Mouse (Mus musculus) forebrain, postnatal 0 days (tissue): ENCODE data around the gene BC049352. TPM values are rescaled to one million over a fixed set of nuclear protein-coding genes. Genes with fewer than 3 reads are reported as not detected.

Experiments used
- ATAC-seq: fragments of 200-750 bp; cut with Nextera tagmentation; 2 replicates; pipeline ENCODE4 v1.8.0; 2017; ENCODE audit warnings: mild to moderate bottlenecking, moderate library complexity
- DNase-seq: peaks from one replicate; pipeline ENCODE4 v3.0.0-alpha.2; 2015
- H3K27ac ChIP-seq: fragments of 300-500 bp; sonication (generic); 2 replicates; pipeline ENCODE4 v1.5.1; 2014; ENCODE audit warnings: low read depth, mild to moderate bottlenecking, antibody characterized with exemption, low read length, moderate library complexity, mixed read lengths
- H3K27me3 ChIP-seq: fragments of 300-500 bp; sonication (generic); 2 replicates; pipeline ENCODE4 v1.6.1; 2014; ENCODE audit warnings: mild to moderate bottlenecking, low read length, mixed read lengths; ENCODE audit not compliant: insufficient read depth
- H3K36me3 ChIP-seq: fragments of 300-500 bp; sonication (generic); 2 replicates; pipeline ENCODE4 v1.6.1; 2014; ENCODE audit warnings: mild to moderate bottlenecking, moderate library complexity; ENCODE audit not compliant: insufficient read depth
- H3K4me1 ChIP-seq: fragments of 300-500 bp; sonication (generic); 2 replicates; pipeline ENCODE4 v1.6.1; 2014; ENCODE audit warnings: antibody characterized with exemption; ENCODE audit not compliant: insufficient read depth
- H3K4me2 ChIP-seq: fragments of 300-500 bp; sonication (generic); 2 replicates; pipeline ENCODE4 v1.6.1; 2014; ENCODE audit warnings: low read depth, mild to moderate bottlenecking, moderate library complexity
- H3K4me3 ChIP-seq: fragments of 300-500 bp; sonication (generic); 2 replicates; pipeline ENCODE4 v1.5.1; 2014; ENCODE audit warnings: low read depth, low read length, mixed read lengths
- H3K9ac ChIP-seq: fragments of 300-500 bp; sonication (generic); 2 replicates; pipeline ENCODE4 v1.6.1; 2014; ENCODE audit warnings: mild to moderate bottlenecking
- H3K9me3 ChIP-seq: fragments of 300-500 bp; sonication (generic); 2 replicates; pipeline ENCODE4 v1.6.1; 2016; ENCODE audit warnings: low read length
- CTCF ChIP-seq: sonication (generic); IDR thresholded peaks from 2 replicates; pipeline ENCODE4 v1.5.1; 2016; ENCODE audit warnings: antibody characterized with exemption, control low read depth, low read depth
- whole genome bisulfite sequencing: fragments of 180-500 bp; shearing (Covaris S2); extraction: QIAGEN DNeasy Blood & Tissue Kit; methylation state at CpG from one replicate; pipeline ENCODE4 v1.1.7; 2014; 5-methylcytosine and 5-hydroxymethylcytosine counted together
- polyA plus RNA-seq: library from polyadenylated mRNA; unstranded; fragments of >200 nt; fragmentation: Nextera tagmentation; extraction: Ambion mirVana; gene quantifications from 2 replicates; pipeline ENCODE4 v1.2.1, GENCODE M21; 2015
- total RNA-seq: library from RNA; depleted of rRNA; stranded (reverse); fragments of >200 nt; gene quantifications from 2 replicates; pipeline ENCODE4 v1.2.3, GENCODE M21; 2014

The BC049352 gene
- total and polyA plus RNA-seq, 2 experiments from 2014 or later = 0.28 to 0.38 TPM

- H3K27ac ChIP-seq = no peak overlapping the region
- no peak overlapping the region for H3K9ac ChIP-seq
- H3K36me3 ChIP-seq = no peaks in the 10 kb centered on the region
- DNase-seq (no peak), ATAC-seq (no peak)
- no peak overlapping the region for H3K4me2 ChIP-seq
- no peak for TF ChIP-seq CTCF
- no peaks in the 10 kb centered on the region for H3K4me1 ChIP-seq
- H3K27me3 ChIP-seq = peaks cover 12% of the 10 kb centered on the region; the same call in 1 of the 2 replicates
- 46% methylated on average over 5 of the region's 5 CpGs for WGBS
- H3K4me3 ChIP-seq = no peak overlapping the region
- no peaks in the 10 kb centered on the region for H3K9me3 ChIP-seq
Measured at GRCm38 (mm10) chr9:45272213-45272612, 90.4 kb downstream of the BC049352 start.

- no peak for DNase-seq
- TF ChIP-seq CTCF = no peak
- Histone ChIP-seq H3K36me3 (no peaks in the 10 kb centered on the region), H3K27ac (no peak overlapping the region), H3K9ac (no peak overlapping the region), H3K4me1 (no peaks in the 10 kb centered on the region), H3K27me3 (0 out of 2 replicates have a peak, but pooled peaks cover 3% of the 10 kb centered on the region), H3K4me3 (no peak overlapping the region), H3K9me3 (no peaks in the 10 kb centered on the region), H3K4me2 (no peak overlapping the region)
- 85% methylated on average over 4 of the region's 4 CpGs for WGBS
- no peak for ATAC-seq
Measured at GRCm38 (mm10) chr9:45274218-45274617, 92.4 kb downstream of the BC049352 start.

GRCm38 (mm10) chr9:45274635-45275034, 92.8 kb downstream of the BC049352 start:
- H3K36me3 ChIP-seq = no peaks in the 10 kb centered on the region
- H3K27me3 ChIP-seq = no peaks in the 10 kb centered on the region
- no peak for DNase-seq
- no peak overlapping the region for H3K4me2 ChIP-seq
- H3K4me3 ChIP-seq = no peak overlapping the region
- H3K4me1 ChIP-seq = no peaks in the 10 kb centered on the region
- no peak overlapping the region for H3K27ac ChIP-seq
- no peak for ATAC-seq
- no peak overlapping the region for H3K9ac ChIP-seq
- WGBS = 90% methylated on average over 2 of the region's 2 CpGs
- no peak for TF ChIP-seq CTCF
- no peaks in the 10 kb centered on the region for H3K9me3 ChIP-seq

- Histone ChIP-seq H3K4me3 (no peak overlapping the region), H3K9me3 (no peaks in the 10 kb centered on the region), H3K27ac (no peak overlapping the region), H3K9ac (no peak overlapping the region), H3K27me3 (no peaks in the 10 kb centered on the region), H3K4me2 (no peak overlapping the region), H3K36me3 (no peaks in the 10 kb centered on the region), H3K4me1 (no peaks in the 10 kb centered on the region)
- no peak for ATAC-seq
- 81% methylated on average over 3 of the region's 3 CpGs for WGBS
- no peak for TF ChIP-seq CTCF
- no peak for DNase-seq
Measured at GRCm38 (mm10) chr9:45280059-45280458, 98.3 kb downstream of the BC049352 start.

GRCm38 (mm10) chr9:45280891-45281290, 99.1 kb downstream of the BC049352 start:
- ATAC-seq (no peak), DNase-seq (no peak)
- Histone ChIP-seq H3K9ac (no peak overlapping the region), H3K4me3 (no peak overlapping the region), H3K4me2 (no peak overlapping the region), H3K36me3 (no peaks in the 10 kb centered on the region), H3K27ac (no peak overlapping the region), H3K27me3 (no peaks in the 10 kb centered on the region), H3K9me3 (no peaks in the 10 kb centered on the region), H3K4me1 (no peaks in the 10 kb centered on the region)
- WGBS = 79% methylated on average over 3 of the region's 3 CpGs
- TF ChIP-seq CTCF = no peak

GRCm38 (mm10) chr9:45282466-45282865, 100.7 kb downstream of the BC049352 start:
- no peak for DNase-seq
- 82% methylated on average over 5 of the region's 5 CpGs for WGBS
- ATAC-seq = no peak

GRCm38 (mm10) chr9:45291481-45292168, 109.8 kb downstream of the BC049352 start:
- no peak overlapping the region for H3K4me3 ChIP-seq
- no peaks in the 10 kb centered on the region for H3K27me3 ChIP-seq
- no peaks in the 10 kb centered on the region for H3K4me1 ChIP-seq
- ATAC-seq = no peak
- H3K9ac ChIP-seq = no peak overlapping the region
- no peak for DNase-seq
- H3K27ac ChIP-seq = no peak overlapping the region
- WGBS = 75% methylated on average over 11 of the region's 11 CpGs
- no peaks in the 10 kb centered on the region for H3K36me3 ChIP-seq
- no peak for TF ChIP-seq CTCF
- H3K9me3 ChIP-seq = no peaks in the 10 kb centered on the region
- no peak overlapping the region for H3K4me2 ChIP-seq

More at GRCm38 (mm10) chr9:45282466-45282865, 100.7 kb downstream of the BC049352 start:
- no peaks in the 10 kb centered on the region for H3K27me3 ChIP-seq
- H3K4me3 ChIP-seq = no peak overlapping the region
- H3K9ac ChIP-seq = no peak overlapping the region
- no peak overlapping the region for H3K4me2 ChIP-seq
- H3K27ac ChIP-seq = no peak overlapping the region
- H3K4me1 ChIP-seq = no peaks in the 10 kb centered on the region
- no peaks in the 10 kb centered on the region for H3K9me3 ChIP-seq
- TF ChIP-seq CTCF = no peak
- no peaks in the 10 kb centered on the region for H3K36me3 ChIP-seq
